Mouse (Mus musculus): ENCODE data around the gene Ccr3.
"Not testable (repeated sequence)": the region's sequence is repeated elsewhere in the genome, so short reads cannot be mapped to it uniquely, and the experiment has no call there.

The Ccr3 gene

GRCm38 (mm10) chr9:124056158-124056709 is 34.5 kb downstream of the Ccr3 start:
- DNase-seq = no peak

GRCm38 (mm10) chr9:124059660-124060352 is 38.0 kb downstream of the Ccr3 start:
- DNase-seq = no peak

GRCm38 (mm10) chr9:124061474-124062432 is 40.0 kb downstream of the Ccr3 start:
- not testable (repeated sequence) for DNase-seq

- no peak for DNase-seq
These were observed 44.9 kb downstream of the Ccr3 start for GRCm38 (mm10) chr9:124066572-124067103.

GRCm38 (mm10) chr9:124068098-124069058 is 46.6 kb downstream of the Ccr3 start:
- DNase-seq = no peak

DNA sequence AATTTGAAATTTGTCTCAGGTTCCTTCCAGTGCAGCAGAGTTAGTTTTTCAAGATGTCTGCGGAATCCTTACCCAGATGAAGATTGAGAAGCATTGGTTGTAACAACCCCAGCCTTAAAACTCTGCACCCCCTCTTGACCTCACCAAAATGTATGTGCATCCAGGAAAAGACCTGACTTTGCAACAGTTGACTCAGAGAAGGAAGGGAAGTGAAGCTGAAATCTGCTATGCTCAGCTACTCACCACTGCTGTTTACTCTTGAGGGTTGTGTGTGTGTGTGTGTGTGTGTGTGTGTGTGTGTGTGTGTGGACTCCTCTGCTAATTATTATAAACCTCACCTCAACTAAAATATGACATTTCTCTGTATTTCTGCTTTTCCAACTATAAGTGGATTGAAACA is 49.7 kb downstream of the Ccr3 start:
- no peak for DNase-seq

- no peak for DNase-seq
These were observed 58.0 kb downstream of the Ccr3 start for GRCm38 (mm10) chr9:124079803-124080202.

DNA sequence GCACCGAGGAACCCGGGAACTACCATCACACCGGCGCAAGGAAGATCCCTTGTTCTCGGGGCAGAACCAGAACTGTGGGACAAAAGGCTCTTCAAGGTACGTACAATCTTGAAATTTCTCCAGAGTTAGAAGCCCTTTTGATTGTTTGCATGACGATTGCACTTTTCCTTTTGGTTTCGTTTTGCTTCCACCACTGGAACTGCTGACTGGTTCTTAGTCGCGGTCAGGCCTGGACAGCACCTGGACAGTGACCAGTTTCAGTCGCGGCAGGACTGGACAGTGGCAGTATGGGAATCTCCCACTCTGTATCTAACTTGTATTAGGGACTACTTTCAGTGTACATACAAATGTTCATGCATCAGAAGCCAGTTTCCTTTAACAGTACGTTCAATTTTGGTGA is 58.7 kb downstream of the Ccr3 start:
- not testable (repeated sequence) for DNase-seq
